Mouse (Mus musculus): ENCODE data around the gene Tmem179.

GRCm38 (mm10) chr12:112469393-112469792 lies 47.2 kb downstream of the Tmem179 start:
- TF ChIP-seq CTCF (IDR thresholded peaks at IDR 0.05; ENCODE audit: insufficient read depth, low read depth, low read length) (no peak), POLR2A (IDR thresholded peaks at IDR 0.05; ENCODE audit: insufficient read depth, low read depth, low read length) (no peak)

Data from olfactory bulb, adult 2 months (tissue).